Mouse (Mus musculus) right cerebral cortex, adult 2 months (tissue): ENCODE results near the gene Olfr543.
"Not testable (repeated sequence)": the region's sequence is repeated elsewhere in the genome, so short reads cannot be mapped to it uniquely, and the experiment has no call there.

Experiments used
- DNase-seq, 2 experiments: peaks; one replicate each; pipeline ENCODE4 v3.0.0; 2021 to 2022; ENCODE audit warnings: low spot score in 2 of 2

Gene Olfr543

DNA sequence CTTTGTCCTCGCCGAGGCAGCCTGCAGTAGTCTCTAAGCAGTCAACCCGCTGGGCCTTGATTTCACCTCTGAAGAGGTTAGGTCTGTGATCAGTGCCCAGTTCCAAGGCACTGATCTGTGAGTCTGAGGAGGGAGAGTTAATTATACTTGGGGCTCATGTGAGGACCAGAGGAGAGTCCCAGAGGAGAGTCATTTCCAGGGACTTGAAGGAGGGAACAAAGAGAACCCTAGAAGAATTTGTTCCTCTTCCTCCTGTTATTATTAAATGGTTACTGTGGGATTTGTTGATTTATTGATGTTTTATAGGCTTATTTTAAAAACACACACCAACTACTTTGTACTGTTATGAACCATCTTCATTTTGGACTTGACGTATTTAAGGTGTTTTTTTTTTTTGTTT, at the start of gene Olfr543:
Gene Olfr543 (minus strand): TSS at position 101 of the 400 bp plus-strand sequence.
- DNase-seq, result no peak

DNA sequence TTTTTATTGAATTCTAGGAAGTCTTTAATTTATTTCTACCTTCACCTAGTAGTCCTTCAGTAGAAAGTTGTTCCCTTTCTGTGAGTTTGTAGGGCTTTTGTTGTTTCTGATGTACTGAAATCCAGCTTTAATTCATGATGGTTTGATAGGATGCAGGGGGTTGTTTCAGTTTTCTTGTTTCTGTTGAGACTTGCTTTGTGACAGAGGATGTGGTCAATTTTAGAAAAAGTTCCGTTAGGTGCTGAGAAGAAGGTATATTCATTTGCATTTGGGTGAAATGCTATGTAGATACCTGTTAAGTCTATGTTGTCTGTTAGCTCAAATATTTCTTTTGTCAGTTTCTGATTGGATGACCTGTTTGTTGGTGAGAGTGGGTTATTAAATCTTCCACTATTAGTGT, 47.6 kb upstream of the Olfr543 start:
- DNase-seq, result no peak

DNA sequence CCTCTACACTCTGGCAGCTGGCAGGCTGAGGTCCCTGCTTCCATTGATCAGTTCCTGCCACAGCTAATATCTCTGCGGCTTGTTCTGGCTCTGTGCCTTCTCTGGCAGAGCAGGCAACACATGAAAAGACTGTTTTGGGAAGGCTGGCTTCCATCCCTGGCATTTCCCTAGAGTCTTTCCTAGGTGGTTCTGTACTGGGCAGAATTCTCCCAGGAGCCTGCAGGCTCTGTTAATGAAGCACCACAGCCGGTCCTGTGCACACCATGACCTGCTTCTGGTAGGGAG, 35.5 kb upstream of the Olfr543 start:
- no peak for DNase-seq

DNA sequence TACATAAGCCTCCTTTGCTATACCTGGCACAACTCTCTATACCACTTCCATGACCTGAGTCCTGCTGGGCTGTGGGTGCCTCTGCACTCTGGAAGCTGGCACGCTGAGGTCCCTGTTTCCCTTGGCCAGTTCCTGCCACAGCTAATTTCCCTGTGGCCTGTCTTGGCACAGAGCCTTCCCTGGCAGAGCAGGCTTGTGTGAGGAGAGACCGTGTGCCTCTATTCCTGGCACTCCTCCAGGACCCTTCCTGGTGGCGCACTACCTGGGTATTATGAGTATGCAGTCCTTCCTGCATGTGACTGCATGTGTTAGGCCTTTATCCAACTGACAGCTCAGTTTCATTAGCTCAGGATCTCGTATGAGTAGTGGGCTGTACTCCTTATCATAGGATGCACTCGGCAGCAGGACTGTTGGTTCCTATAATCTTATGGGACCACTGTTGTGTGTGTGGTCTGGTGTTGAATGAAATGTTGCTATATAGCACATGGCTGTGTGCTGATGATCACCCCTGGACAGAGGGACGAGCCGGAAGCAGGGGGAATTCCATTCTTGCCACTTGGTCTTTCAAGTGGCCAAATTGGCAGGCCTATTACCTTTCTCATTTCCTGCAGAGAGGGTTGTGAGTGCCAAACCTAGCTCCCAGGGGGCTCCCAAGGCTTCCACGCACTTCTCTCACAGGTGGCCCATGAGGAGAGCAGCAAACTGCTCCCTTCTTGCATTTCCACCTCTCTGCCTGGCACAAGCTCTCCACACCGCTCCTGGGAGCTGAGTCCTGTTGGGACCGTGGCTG, 35.0 kb upstream of the Olfr543 start:
- DNase-seq, result no peak

DNA sequence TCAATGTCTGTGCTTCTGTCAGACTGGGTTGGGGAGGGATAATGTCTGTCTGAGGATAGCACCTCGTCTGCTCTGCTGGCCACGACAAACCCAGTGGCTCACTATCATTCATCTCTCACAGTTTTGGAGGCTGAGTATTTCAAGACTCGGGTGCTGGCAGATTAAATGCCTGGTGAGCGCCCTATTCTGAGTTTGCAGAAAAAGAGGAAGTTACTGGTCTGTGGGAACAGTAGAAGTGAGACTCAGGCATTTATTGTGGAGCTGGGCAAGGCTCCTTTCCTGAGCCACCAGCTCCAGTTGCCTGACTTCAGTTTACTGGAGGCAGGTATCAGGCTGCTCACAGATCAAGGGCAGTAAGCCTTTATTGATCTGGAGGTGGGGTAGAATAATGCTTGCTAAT, 32.7 kb upstream of the Olfr543 start:
- no peak for DNase-seq

DNA sequence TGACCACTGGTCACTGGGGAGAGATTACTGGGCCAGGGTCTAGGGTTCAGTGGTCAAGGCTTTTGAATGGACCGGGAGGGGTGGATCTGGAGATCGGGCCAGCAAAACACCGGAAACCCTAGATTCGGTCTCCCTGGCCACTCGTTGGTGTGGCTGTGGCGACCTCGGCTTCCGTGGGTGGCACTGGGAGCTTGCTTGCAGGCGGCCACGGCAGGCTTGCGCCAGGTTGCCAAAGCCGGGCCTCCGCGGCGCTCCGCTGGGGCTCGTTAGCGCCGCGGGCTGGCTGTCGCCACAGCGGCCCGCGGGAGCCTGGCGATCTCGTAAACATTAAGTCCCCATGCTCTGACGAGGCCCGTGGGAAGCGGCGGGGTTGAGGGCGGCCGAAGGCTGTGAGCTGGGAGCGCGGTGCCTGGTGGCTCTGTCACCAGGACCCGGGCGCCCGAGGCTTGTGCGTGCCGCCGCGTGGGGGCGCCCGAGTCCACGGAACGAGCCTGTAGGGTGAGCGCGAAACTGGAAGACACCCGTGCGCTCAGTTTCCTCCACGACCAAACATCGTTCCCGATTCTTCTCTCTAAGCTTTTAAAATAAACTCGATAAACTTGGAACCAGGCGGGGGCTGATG, 31.4 kb upstream of the Olfr543 start:
- DNase-seq, result peak; percentile 86 to 87

DNA sequence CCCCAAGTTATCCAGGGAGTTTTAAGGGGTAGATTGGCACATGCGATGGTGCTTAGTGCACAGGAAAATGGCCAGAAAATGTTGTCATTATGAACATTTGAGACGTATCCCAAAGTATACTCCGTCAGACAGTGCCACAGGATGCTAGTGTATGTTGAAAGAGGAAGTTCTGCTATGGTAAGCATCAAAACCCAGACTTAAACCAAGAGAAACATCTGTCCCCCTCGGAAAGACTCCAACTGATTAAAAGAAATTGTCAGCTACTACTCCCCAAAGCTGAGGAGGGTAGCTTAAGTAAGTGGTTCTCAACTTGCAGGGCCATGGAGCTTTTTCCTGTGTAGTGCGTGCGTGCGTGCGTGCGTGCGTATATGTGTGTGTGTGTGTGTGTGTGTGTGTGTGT, 30.4 kb upstream of the Olfr543 start:
- no peak for DNase-seq

DNA sequence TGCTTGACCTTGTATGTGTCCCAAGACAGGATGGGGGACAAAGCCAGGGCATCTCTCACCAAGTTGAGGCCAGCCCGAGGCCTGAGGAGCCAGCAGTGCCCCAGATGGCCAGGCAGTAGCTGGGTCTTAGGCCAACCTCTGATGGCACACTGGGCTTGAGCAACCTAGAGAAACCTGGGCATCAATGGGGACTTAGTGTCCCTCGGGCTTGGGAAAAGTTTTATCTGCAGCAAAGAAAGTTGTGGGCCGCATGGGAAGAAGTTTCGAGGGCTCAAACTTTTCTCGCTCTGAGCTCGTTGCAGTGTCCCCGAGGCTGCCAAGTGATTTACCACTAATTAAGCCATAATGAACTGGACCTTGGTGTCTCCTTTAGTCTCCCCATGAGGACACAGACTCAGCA, 28.2 kb upstream of the Olfr543 start:
- no peak for DNase-seq

DNA sequence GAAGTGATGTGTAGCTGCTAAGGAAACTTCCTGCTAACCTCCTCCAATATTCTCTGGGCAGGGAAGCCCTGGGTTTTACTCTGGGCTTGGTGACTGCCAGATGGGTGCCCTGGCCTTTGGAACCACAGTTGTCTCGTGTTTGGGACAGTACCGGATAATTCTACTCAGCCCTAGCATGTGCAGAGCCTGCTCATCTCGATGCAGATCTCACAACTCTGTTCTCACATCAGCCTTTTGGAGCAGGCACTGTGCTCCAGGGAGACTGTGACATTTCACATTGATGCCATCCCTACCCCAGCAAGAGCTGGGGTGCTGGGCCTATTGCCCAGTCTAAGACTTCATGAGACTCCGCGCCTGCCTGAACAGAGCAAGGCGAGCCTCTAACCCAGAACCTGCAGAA, 27.2 kb upstream of the Olfr543 start:
- no peak for DNase-seq

DNA sequence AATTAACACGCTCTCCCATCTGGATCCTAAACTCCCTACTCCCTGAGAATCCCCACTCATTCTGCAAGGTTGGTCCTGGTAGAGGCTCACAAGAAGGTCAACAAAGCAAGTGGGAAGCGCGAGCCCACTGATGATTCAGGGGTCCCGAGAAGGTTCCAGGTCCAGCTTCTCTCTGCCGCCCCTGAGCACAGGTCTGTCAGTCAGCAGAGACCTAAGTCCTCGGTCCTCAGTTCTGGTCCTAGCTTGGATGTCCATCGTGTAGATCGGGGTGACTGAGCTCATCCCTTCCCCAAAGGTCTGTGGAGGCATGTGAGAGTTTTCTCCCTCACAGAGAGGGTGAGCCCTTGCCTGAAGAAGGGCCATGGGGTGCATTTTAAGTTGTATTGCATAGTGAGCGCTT, 26.6 kb upstream of the Olfr543 start:
- no peak for DNase-seq

DNA sequence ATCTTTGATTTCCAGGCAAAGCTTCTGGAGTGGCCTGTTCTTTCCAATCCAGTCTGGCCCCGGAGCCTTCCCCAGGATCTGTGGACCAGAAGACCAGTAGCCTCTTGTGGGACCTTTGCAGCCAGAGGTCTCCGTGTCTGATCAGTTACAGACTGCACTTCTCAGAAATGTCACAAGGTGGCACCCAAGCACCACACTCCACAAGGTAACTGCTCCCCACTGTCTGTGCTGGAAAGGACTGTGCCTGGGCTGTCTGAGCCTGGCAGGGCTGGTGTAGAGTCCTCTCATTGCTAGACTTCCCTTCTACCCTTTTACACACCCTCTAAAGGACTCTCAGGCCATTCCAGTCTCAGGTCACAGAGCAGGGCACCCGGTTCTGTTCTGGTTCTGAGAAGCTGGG, 25.4 kb upstream of the Olfr543 start:
- peak; percentile 83 to 86 for DNase-seq

DNA sequence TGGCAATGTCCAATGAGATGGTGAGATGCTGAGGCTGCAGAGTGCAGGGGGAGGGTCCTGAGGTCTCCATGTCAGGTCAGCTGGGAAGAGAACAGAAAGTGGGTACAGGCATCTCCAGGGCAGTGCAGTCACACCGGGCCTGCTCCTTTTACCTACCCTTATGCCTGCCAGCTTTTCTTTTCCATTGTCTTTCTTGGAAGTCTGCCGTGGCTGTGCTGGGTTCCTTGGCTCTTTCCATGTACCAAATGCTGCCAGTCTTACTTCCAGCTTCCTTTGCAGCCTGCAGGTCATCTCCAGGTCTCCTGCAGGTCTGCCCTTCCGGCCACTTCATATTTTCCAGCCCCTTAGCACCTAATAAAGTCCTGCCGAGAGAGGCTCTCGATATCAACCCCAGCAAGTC, 20.5 kb upstream of the Olfr543 start:
- no peak for DNase-seq

DNA sequence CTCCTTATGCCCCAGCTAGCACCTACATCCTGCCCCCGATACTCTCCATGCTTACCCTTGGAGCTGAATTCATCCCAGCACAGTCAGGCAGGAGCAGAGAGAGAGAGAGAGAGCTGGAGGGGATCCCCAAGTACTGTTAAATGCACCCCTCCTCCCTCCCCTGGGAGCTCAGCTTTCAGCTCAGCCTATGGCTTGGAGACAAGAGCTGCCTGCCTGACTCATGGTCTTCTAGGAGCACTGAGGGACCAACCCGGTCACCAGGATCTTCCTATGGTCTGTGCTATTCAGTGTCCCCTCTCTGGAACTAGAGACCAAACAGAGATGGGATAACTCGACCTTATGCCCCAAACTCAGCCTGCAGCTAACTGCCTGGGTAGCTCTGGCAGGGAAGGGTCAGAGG, 18.0 kb upstream of the Olfr543 start, which contains the start of gene Olfr545:
Gene Olfr545 (minus strand): TSS at position 101 of the 400 bp plus-strand sequence.
- DNase-seq, result no peak

DNA sequence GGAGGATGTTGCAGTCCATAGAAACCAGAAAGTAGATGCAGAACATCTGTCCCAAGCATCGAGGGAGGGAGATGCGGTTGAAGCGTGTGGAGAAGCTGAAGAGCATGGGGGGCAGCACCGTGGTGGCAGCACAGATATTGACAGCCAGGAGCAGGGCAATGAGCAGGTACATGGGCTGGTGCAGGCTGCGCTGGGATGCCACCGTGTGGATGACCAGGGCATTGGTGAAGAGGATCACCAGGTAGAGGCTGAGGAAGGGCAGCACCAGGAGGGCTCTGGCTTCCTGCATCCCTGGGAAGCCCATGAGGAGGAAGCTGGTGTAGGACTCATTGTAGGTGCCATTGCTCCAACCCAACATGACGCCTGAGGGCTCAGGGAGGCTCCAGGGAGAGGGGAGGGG, 12.9 kb upstream of the Olfr543 start:
- DNase-seq, result not testable (repeated sequence)

DNA sequence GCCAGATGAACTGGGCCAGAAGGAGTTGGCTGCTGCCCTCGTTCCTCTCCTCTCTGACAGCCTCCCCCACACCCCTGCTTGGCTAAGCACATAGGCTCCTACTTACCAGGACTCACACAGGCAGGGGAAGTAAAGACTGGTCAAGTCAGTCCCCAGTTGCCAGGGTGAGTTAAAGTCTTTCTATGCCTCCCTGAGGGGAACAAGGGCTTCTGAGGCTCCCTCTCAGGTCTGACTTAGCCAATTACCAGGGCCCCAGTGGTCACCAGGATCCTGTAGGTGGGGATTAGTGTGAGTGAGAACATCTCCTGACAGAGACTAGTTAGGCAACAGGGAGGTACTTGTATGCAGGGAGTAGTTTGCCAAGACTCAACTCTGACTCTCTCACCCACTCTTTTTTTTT, 6.7 kb upstream of the Olfr543 start, which contains the start of gene Olfr544:
Gene Olfr544 (minus strand): TSS at position 153 of the 400 bp plus-strand sequence.
- DNase-seq, result no peak

DNA sequence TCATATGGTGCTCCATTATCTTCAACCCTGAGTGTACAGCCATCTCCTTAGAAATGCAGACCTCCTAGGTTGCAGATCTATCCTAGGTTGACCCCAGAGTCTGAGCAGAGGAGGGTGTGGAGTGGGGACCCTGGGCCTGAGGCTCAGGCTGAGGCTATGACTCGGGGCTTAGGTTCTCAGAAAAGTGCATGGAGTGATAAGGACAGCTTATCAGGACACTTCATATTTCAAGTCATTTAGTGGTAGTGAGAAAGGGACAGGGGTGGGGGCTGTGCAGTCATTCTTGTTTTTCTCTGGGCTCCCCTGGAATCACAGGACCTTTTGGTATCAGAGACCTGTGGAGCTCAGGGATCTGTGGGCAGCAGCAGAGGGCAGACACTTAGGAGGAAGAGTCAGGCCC, 4.6 kb upstream of the Olfr543 start:
- DNase-seq, result no peak

DNA sequence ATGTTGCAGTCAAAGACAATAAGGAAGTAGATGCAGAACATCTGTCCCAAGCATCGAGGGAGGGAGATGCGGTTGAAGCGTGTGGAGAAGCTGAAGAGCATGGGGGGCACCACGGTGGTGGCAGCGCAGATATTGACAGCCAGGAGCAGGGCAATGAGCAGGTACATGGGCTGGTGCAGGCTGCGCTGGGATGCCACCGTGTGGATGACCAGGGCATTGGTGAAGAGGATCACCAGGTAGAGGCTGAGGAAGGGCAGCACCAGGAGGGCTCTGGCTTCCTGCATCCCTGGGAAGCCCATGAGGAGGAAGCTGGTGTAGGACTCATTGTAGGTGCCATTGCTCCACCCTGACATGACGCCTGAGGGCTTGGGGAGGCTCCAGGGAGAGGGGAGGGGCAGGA, 3.3 kb upstream of the Olfr543 start:
- not testable (repeated sequence) for DNase-seq

DNA sequence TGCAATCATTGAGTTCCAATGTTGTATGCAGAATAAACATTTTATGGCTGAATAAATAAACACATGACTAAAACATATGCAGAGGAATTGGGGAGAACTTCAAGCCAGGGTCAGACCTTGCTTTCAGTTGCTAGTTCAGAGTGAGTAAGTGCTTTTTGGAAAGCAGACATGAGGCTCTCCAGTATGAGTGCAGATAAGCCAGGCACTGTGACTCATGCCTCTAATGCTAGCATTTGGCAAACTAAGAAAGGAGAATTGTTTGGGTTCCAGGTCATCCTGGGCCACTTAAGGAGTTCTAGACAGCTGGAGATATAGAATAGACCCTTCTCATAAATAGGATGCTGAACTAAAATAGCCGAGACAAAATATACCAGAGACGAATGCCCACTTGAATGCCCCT, 2.2 kb upstream of the Olfr543 start:
- no peak for DNase-seq

DNA sequence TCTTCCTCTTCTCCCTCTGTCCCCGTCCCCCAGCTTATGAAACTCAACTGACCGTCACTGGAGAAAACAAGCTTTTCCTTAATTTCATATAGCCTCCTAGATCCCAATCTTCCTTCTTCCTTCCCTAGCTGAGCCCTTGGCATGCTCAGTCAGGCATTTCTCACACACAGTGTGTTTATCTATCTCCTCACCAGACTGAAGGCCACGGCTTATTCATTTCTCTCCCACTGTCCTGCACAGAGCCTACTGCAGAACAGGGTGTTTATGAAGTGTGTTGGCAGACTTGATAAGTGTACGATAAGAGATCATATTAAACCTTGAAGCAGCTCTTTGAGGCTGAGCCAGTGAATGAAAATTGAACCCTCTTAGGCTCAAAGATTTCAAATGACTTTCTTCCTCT, 658 bp downstream of the Olfr543 start:
- DNase-seq, result no peak

DNA sequence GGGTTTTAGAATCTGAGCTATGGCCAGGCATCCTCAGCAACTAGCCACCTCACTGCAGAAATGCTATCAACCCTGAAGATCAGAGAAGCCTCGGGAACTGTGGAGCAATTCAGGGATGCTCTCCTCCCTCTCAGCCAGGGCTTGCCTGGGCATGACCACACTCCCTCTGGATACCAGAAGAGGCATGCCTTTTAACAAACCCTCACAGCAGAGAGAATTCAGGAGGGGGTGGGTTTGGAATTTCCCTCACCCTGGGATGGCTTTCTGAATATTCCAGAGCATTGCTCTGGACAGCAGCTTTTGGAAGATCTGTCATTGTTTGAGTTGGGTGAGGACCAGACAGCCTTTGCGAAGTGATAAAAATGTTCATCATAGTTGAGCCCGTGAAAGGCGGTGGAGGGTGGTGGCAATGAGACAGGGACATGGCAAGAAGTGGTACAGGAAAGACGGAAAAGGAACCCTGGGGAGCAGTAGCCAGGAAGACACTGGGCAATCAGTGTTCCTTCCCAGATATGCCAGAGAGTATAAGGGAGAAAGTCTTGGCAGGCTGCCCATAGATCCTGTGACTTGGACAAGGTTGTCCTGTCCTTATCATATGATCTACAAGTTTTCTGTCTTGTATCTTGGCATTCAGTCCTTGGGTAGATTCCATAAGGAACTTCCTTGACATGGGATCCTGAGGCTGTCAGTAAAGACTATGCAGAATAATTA, 2.0 kb downstream of the Olfr543 start:
- no peak for DNase-seq

DNA sequence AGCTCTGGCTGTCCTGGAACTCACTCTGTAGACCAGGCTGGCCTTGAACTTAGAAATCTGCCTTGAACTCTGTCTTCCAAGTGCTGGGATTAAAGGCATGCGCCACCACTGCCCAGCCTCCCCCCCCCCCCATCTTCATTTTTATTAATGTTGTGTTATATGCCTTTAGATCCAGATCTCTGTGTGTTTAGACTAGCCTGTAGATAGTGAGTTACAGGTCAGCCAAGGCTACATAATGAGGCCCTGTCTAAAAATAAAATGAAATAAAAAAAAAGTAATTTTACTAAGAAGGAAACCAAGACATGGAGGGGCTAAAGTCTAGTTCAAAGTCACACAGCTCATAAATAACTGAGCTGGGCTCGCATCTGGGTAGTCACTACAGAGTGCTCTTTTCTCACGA, 2.6 kb downstream of the Olfr543 start:
- DNase-seq, result no peak

DNA sequence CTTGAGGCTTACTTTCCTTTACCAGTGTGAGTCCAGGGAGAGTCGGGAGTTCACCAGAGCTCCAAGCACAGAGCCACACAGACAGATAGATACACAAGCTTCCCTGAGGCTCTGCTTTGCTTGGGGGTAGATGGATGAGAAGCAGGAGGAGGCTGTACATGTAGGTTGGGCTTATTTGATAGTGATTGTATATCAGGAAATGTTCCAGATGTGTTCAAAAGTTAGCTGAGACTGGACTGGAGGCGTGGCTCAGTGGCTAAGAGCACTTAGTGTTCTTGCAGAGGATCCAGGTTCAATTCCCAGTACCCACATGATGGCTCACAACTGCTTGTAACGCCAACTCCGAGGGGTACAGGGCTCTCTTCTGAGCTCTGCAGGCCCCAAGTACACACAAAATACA, 3.1 kb downstream of the Olfr543 start:
- DNase-seq, result no peak

DNA sequence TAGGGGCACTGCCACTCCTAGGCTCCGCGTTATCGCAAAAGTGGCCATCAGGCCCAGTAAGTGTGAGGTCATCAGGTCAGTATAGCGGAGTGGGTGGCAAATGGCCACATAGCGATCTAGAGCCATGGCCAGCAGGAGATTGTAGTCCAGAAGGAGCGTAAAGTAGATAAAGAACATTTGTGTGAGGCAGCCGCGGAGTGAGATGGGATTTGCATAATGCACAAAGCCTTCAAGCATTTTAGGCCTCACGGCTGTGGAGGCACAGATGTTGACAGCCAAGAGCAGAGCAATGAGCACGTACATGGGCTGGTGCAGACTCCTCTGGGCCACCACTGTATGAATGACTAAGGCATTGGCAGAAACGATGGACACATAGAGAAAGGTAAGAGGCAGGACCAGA, 4.1 kb downstream of the Olfr543 start:
- no peak for DNase-seq
